Mouse (Mus musculus): ENCODE data around the gene Ano1. TPM values are rescaled to one million over a fixed set of nuclear protein-coding genes. Genes with fewer than 3 reads are reported as not detected.
A peak's percentile ranks its signal among the peaks of the same experiment; 100 is the strongest.

Gene Ano1
- total RNA-seq, 1 experiment from 2014 or later = not detected

DNA sequence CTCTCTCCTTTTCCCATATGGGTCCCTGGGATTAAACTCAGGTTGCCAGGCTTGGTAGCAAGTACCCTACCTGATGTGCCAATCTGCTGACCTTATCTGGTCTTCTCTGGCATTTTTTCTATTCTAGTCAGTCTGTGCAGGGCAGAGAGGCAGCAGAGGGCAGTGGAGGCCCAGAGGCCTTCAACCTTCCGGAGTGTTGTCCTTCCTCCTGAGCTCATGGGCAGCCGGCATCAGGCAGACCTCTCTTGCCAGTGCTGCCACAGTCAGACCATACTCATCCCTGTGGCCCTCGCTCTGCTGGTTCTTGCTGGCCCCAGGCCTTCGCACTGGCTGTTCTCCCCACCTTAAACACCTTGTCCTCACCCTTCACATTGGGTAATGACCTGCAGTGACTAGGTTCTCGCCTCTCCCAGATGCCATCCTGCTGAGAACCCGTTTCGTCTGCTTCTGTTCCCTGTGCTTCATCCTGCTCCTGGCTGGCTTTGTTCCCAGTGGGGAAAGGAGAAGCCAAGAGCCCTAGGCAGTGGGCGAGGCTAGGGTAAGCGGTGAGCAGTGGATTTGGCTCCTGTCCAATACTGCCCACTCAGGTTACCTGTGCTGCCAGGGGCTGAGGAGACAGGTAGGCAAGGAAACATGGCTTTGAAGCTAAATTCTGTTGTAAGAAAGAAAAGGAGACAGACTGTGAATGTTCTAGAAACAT is 188.2 kb downstream of the Ano1 start:
- no peak for ATAC-seq (ENCODE audit: extremely low read depth, insufficient number of reproducible peaks, low FRiP score, poor library complexity, severe bottlenecking)

GRCm38 (mm10) chr7:144562016-144562415 is 189.8 kb downstream of the Ano1 start:
- no peak for ATAC-seq (ENCODE audit: extremely low read depth, insufficient number of reproducible peaks, low FRiP score, poor library complexity, severe bottlenecking)

- no peak for ATAC-seq (ENCODE audit: extremely low read depth, insufficient number of reproducible peaks, low FRiP score, poor library complexity, severe bottlenecking)
Measured at GRCm38 (mm10) chr7:144560594-144560993, 191.2 kb downstream of the Ano1 start.

DNA sequence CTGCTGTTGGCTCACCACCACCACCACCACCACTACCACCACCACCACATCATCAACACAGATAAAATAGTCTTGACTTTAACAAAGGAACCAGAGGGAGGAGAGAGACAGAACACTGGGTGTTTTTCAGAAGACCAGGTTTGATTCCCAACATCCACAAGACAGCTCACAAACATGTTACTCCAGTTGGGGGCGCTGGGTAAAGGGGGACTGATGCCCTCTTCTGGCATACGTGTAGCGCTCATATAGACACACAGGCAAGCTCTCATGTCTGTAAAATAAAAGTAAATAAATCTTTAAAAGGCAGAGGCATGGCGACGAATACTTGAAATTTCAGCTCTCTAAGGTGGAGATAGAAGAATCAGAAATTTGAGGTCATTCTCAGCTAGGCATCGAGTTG is 193.2 kb downstream of the Ano1 start:
- ATAC-seq (ENCODE audit: extremely low read depth, insufficient number of reproducible peaks, low FRiP score, poor library complexity, severe bottlenecking) = no peak

DNA sequence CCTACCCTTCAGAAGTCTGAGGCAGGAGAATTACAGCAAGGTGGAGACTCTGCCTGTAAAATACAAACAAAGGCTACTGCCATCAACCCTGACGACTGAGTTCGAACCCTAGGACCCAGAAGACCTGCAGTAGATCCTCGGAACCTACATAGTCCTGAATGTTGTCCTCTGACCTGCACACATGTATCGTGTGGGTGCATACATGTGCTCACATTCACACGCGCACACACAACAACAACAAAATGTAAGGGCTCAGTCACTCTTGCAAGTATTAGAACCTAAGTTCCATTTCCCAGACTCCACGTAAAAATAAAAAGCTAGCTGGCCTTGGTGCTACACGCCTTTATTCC is 197.7 kb downstream of the Ano1 start:
- no peak for ATAC-seq (ENCODE audit: extremely low read depth, insufficient number of reproducible peaks, low FRiP score, poor library complexity, severe bottlenecking)

GRCm38 (mm10) chr7:144553237-144554122 is 198.3 kb downstream of the Ano1 start, which contains the start of gene Ppfia1:
Gene Ppfia1, minus strand, starts transcription at chr7:144553729.
- ATAC-seq (ENCODE audit: extremely low read depth, insufficient number of reproducible peaks, low FRiP score, poor library complexity, severe bottlenecking) = peak; percentile 94

GRCm38 (mm10) chr7:144552274-144552673 is 199.5 kb downstream of the Ano1 start:
- ATAC-seq (ENCODE audit: extremely low read depth, insufficient number of reproducible peaks, low FRiP score, poor library complexity, severe bottlenecking) = no peak

GRCm38 (mm10) chr7:144550811-144551210 is 201.0 kb downstream of the Ano1 start:
- no peak for ATAC-seq (ENCODE audit: extremely low read depth, insufficient number of reproducible peaks, low FRiP score, poor library complexity, severe bottlenecking)

DNA sequence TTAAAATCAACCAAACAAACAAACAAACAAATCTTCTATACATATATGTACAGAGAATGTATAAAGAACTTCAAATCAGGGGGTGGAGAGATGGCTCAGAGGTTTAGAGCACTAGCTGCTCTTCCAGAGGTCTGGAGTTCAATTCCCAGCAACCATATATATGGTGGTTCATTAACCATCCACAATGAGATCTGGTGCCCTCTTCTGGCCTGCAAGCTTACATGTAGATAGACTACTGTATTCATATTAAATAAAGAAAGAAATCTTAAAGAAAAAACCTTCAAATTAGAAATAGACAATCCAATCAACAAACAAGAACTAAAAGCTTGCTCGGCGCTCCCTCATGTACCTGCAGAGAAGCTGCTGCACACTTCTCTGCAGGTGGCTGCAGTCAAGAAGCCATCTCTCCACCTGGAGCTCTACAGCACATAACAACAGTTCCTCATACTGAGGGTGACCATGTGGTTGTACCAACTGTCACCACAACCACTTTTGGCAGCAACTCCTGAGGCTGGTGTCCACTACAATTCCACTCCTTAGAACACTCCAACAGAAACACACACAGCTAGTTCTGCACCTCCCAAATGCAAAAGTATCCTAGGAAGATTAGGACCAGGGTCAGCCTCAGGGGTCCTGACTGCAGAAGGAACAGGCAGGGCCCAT is 201.7 kb downstream of the Ano1 start:
- ATAC-seq (ENCODE audit: extremely low read depth, insufficient number of reproducible peaks, low FRiP score, poor library complexity, severe bottlenecking) = no peak

GRCm38 (mm10) chr7:144545231-144545630 is 206.5 kb downstream of the Ano1 start:
- ATAC-seq (ENCODE audit: extremely low read depth, insufficient number of reproducible peaks, low FRiP score, poor library complexity, severe bottlenecking) = no peak

GRCm38 (mm10) chr7:144541351-144541750 is 210.4 kb downstream of the Ano1 start:
- no peak for ATAC-seq (ENCODE audit: extremely low read depth, insufficient number of reproducible peaks, low FRiP score, poor library complexity, severe bottlenecking)

DNA sequence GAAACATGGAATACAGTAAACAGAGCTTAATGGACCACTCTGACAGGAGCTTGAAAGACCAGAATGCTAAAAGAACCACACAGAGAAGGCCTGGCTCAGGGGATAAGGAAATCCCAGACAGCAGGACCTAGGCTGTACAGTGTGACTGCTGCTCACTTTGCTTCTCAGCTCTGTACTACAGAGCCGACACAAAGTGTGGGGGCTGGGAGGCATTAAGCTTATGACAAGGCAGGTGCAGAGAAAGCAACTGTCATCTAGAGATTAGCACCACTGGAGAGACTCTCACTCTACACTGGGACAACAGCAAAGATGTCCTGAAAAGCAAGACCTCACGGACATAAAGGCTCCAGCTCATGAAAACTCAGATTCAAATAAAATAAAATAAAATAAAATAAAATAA is 212.6 kb downstream of the Ano1 start:
- ATAC-seq (ENCODE audit: extremely low read depth, insufficient number of reproducible peaks, low FRiP score, poor library complexity, severe bottlenecking) = no peak

Other genes starting within 250 kb of the Ano1 start
- gene Ppfia1, start 198.2 kb downstream of the Ano1 start, total RNA-seq (2017) = 66.3 and 69.1 TPM in 2 replicates
- 2.9 and 3.8 TPM in 2 replicates for gene Fadd, start 169.5 kb downstream of the Ano1 start, total RNA-seq (2017)
- 0.35 TPM in 1 of 2 replicates, not detected in the other for gene Fgf3, start 86.1 kb upstream of the Ano1 start, total RNA-seq (2017)
- 0.23 TPM in 1 of 2 replicates, not detected in the other for gene Fgf4, start 95.4 kb upstream of the Ano1 start, total RNA-seq (2017)
- not detected in 2 replicates for gene Fgf15, start 144.6 kb upstream of the Ano1 start, total RNA-seq (2017)
- gene LTO1, start 163.1 kb upstream of the Ano1 start, total RNA-seq (2017) = 45.0 and 49.2 TPM in 2 replicates
- gene Ccnd1, start 188.0 kb upstream of the Ano1 start, total RNA-seq (2017) = 0.37 and 0.70 TPM in 2 replicates

Data from neutrophil, adult 5-6 weeks (primary cell).